Mouse (Mus musculus) T-helper 1 cell (primary cell): ENCODE results near the gene Wwox.

Experiments
- in situ Hi-C: fragments of 300-600 bp; cut with MboI, MseI; formaldehyde crosslinking; loops from one replicate; pipeline ENCODE4 v1.15.1; 2025; ENCODE audit warnings: high pct_unique_total_duplicates

The Wwox gene

GRCm38 (mm10) chr8:115010769-115011073, 571.3 kb downstream of the Wwox start:
- in situ Hi-C loops: no loop called here

- in situ Hi-C loops: no loop called here
These were observed 580.2 kb downstream of the Wwox start for GRCm38 (mm10) chr8:115019661-115020060.

GRCm38 (mm10) chr8:115021731-115022130, 582.3 kb downstream of the Wwox start:
- in situ Hi-C loops: no loop called here

GRCm38 (mm10) chr8:115024062-115024461, 584.6 kb downstream of the Wwox start:
- in situ Hi-C loops: no loop called here

- in situ Hi-C loops: no loop called here
These were observed 586.1 kb downstream of the Wwox start for GRCm38 (mm10) chr8:115025390-115026098.

GRCm38 (mm10) chr8:115026201-115026600, 586.7 kb downstream of the Wwox start:
- in situ Hi-C loops: no loop called here

- in situ Hi-C loops: no loop called here
These were observed 593.7 kb downstream of the Wwox start for GRCm38 (mm10) chr8:115033194-115033593.

GRCm38 (mm10) chr8:115036016-115036415, 596.6 kb downstream of the Wwox start:
- in situ Hi-C loops: no loop called here

- in situ Hi-C loops: no loop called here
These were observed 599.0 kb downstream of the Wwox start for GRCm38 (mm10) chr8:115038426-115038825.

- in situ Hi-C loops: no loop called here
These were observed 606.3 kb downstream of the Wwox start for GRCm38 (mm10) chr8:115045746-115046145.

- in situ Hi-C loops: no loop called here
These were observed 607.0 kb downstream of the Wwox start for GRCm38 (mm10) chr8:115046496-115046895.

GRCm38 (mm10) chr8:115058193-115058835, 618.9 kb downstream of the Wwox start:
- in situ Hi-C loops: no loop called here

GRCm38 (mm10) chr8:115063623-115064022, 624.2 kb downstream of the Wwox start:
- in situ Hi-C loops: no loop called here

- in situ Hi-C loops: no loop called here
These were observed 625.2 kb downstream of the Wwox start for GRCm38 (mm10) chr8:115064691-115065090.

GRCm38 (mm10) chr8:115065386-115065785, 625.9 kb downstream of the Wwox start:
- in situ Hi-C loops: no loop called here

GRCm38 (mm10) chr8:115066550-115067058, 627.1 kb downstream of the Wwox start:
- in situ Hi-C loops: no loop called here

GRCm38 (mm10) chr8:115068723-115069122, 629.3 kb downstream of the Wwox start:
- in situ Hi-C loops: no loop called here

- in situ Hi-C loops: no loop called here
These were observed 630.8 kb downstream of the Wwox start for GRCm38 (mm10) chr8:115070225-115070624.

- in situ Hi-C loops: no loop called here
These were observed 631.8 kb downstream of the Wwox start for GRCm38 (mm10) chr8:115071231-115071630.

- in situ Hi-C loops: no loop called here
These were observed 638.8 kb downstream of the Wwox start for GRCm38 (mm10) chr8:115078296-115078695.

GRCm38 (mm10) chr8:115081302-115082207, 642.1 kb downstream of the Wwox start:
- in situ Hi-C loops: loop anchor here (10.0 kb wide), 1 partner anchor 1063 kb away; no protein-coding TSS in a partner anchor

- in situ Hi-C loops: loop anchor here (10.0 kb wide), 1 partner anchor 1057 kb away; no protein-coding TSS in a partner anchor
These were observed 648.7 kb downstream of the Wwox start for GRCm38 (mm10) chr8:115088162-115088561.
